Mouse (Mus musculus): ENCODE measurements around the gene Clba1.

- no peak for TF ChIP-seq POLR2AphosphoS2 (IDR thresholded peaks at IDR 0.05; ENCODE audit: insufficient read length, low read depth)
- no peak for TF ChIP-seq POLR2A (IDR thresholded peaks at IDR 0.05; ENCODE audit: insufficient read length, low read depth)
- no peak for TF ChIP-seq TCF12 (IDR thresholded peaks at IDR 0.05; ENCODE audit: insufficient read depth, poor library complexity, severe bottlenecking)
- no peak for TF ChIP-seq USF1 (IDR thresholded peaks at IDR 0.05; ENCODE audit: low read depth)
- peak in 2 of 3 experiments; percentile 8 to 47 for TF ChIP-seq MYOD1 (IDR thresholded peaks at IDR 0.05; ENCODE audit: control insufficient read depth in 1 of 3, insufficient read length in 2 of 3, low read depth in 2 of 3)
- TF ChIP-seq TCF3 (IDR thresholded peaks at IDR 0.05; ENCODE audit: insufficient read length, low read depth), result no peak
- TF ChIP-seq MAX (IDR thresholded peaks at IDR 0.05; ENCODE audit: low read depth), result no peak
These were observed 35.1 kb downstream of the Clba1 start for GRCm38 (mm10) chr12:112843803-112844202.

All from myocyte (in vitro differentiated cells).